Mouse (Mus musculus) gastrocnemius, postnatal 10 days (tissue): Measurements from ENCODE around the gene Agpat1. TPM values are rescaled to one million over a fixed set of nuclear protein-coding genes. Genes with fewer than 3 reads are reported as not detected.

ENCODE experiments used
- DNase-seq: peaks from one replicate; pipeline ENCODE4 v3.0.0; 2021; ENCODE audit warnings: mixed read lengths
- long read RNA-seq, 2 experiments: library from polyadenylated mRNA; stranded (forward); transcript quantifications; one replicate each; pipeline ENCODE4 v2.0.0; 2021
- total RNA-seq, 2 experiments: library from RNA; stranded (reverse); gene quantifications; 2 replicates each; pipeline ENCODE4 v1.2.3; 2021

The Agpat1 gene
- total RNA-seq: 10 to 100 TPM; 38.0 to 39.4 TPM
- long read RNA-seq, experiment 1, partial matches to known transcripts: 1 of 3 reads
- long read RNA-seq, experiment 1, other reads (novel, unspliced or antisense): 0 of 3 reads
- long read RNA-seq, experiment 2, partial matches to known transcripts: 1 of 8 reads
- long read RNA-seq, experiment 2, other reads (novel, unspliced or antisense): 4 of 8 reads

DNA sequence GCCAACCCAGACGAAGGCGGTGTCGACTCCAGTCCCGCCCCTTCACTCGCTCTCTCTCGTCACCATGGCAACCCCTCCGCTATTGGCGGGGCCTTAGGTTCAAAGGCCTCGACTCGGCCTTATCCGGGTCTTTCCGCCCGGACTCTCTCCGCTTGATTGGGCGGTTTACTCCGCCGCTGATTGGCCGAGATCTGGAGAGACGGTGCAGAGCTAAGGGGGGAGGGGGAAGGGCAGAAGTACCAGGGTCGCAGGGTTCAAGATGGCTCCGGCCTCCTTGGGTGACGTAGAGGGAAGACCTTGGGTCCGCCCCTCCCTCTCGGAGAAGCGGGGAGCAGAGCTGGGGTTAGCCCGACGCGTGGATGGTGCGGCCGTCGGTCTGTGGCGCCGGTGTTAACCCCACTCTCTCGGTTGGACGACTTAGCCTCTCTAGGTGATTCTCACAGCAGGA, at the start of gene Agpat1:
Gene Agpat1 (plus strand): TSS at position 202 of the 448 bp plus-strand sequence.
- peak; percentile 97 for DNase-seq

- DNase-seq: peak; percentile 86
These were observed 48.6 kb upstream of the Agpat1 start for GRCm38 (mm10) chr17:34555483-34555882.

GRCm38 (mm10) chr17:34556406-34556805, 47.7 kb upstream of the Agpat1 start:
- DNase-seq: no peak

GRCm38 (mm10) chr17:34557411-34557810, 46.7 kb upstream of the Agpat1 start:
- DNase-seq: no peak

GRCm38 (mm10) chr17:34559116-34559515, 44.9 kb upstream of the Agpat1 start:
- DNase-seq: no peak

DNA sequence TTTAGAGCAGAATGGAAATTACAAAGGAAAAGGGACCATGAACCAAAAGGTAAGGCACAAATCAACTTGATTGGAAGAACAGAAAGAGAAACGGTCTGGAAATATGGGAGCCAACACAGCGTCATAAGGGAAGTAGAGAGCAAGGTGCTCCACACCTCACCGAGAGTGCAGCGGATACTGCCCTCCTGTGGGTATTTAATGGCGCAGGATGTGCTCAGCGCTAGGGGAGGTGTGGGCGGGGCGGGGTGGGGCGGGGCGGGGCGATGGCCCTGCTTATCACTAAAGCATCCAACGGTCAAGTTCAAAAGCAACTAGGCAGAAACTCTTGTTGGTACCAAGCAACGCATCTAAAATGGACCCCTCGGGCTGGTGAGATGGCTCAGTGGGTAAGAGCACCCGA, 44.2 kb upstream of the Agpat1 start:
- DNase-seq: no peak

DNA sequence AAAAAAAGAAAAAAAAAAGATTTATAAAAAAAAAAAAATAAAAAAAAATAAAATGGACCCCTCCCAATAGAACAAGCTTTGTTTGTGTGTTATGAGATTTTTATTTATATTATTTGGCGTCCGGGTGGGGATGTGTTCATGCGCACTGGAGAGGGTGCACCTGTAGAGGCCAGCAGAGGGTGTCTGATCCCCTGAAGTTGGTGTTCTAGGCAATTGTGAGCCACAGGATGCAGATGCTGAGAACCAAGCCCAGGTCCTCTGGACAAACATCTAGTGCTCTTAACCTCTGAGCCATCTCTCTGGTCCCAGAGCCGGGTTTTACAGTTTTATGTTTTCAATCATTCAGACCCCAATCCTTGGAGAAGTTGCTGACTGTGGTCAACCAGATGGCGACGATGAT, 43.6 kb upstream of the Agpat1 start:
- DNase-seq: no peak

DNA sequence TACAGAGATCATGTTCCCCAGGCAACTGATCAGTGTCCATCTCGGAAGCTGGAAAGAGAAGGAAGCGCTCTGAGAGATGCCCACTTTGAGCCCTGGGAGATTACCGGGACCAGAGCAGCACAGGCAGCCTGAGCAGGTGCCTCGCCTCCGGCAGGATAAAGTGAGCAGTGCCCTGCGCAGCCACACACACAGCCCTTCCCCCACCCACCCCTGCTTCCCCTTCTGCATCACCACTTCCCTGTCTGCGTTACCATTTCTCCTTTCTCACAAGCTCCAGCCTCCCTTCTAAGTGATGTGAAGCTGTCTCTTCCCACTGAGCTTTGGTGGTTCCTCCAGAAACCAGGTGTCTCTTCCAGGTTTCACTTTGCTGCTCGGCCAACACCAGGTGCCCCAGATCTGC, 42.9 kb upstream of the Agpat1 start:
- DNase-seq: no peak

DNA sequence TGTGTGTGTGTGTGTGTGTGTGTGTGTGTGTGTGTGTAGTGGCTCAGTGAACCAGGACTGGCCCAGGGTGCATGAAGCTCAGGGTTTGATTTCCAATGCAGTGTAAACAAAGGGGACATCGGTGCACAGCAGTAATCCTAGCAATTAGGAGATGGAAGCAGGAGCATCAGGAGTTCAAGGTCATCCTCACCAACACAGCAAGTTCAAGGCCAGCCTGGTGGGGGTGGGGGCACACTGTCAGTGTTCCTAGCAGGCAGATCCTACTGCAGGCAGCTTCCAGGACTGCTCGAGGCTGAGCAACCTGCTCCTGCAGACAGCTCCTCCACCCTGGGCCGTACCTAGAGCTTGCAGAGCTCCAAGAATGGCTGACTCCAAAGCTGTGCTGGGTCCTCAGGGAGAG, 41.5 kb upstream of the Agpat1 start:
- DNase-seq: no peak

DNA sequence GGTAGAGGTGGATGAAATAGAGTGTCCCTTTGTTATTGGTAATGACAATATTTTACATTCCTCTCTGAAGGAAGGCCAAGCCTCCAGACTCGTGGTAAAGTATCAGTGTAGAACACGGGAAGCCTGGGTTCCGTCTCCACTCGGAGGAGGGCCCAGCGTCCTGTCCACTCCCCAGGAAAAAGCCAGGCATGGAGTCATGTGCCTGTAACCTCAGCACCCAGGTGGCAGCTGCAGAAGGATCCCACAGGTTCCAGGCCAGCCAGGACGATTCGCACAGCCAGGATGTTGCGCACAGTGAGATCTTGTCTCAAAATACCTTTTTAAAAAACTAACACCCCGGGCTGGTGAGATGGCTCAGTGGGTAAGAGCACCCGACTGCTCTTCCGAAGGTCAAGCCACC, 40.7 kb upstream of the Agpat1 start:
- no peak for DNase-seq

DNA sequence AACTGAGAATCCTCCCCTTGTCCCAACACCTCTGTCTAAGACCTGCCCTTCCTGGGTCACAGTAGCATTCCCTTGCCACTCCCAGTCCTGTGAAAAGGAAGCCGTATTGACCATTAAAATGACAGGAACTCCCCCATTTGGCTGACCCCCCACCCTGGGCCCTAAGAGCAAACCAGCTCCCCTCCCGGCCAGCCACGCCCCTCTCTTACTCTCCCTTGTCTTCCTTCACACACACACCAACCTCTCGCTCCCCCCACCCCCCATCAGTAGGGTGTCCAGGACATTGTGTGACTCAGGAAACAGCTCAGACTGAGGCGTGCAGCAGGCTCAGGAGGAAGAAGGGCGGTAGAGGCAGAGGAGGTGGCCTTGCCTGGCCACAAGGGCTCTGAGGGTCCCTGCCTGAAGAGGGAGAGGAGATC, 40.0 kb upstream of the Agpat1 start, which contains the start of gene Notch4:
Gene Notch4 (plus strand): TSS at position 266 of the 419 bp plus-strand sequence.
- no peak for DNase-seq

GRCm38 (mm10) chr17:34564796-34565195, 39.3 kb upstream of the Agpat1 start:
- DNase-seq: no peak

- DNase-seq: no peak
These were observed 36.8 kb upstream of the Agpat1 start for GRCm38 (mm10) chr17:34567311-34567710.

DNA sequence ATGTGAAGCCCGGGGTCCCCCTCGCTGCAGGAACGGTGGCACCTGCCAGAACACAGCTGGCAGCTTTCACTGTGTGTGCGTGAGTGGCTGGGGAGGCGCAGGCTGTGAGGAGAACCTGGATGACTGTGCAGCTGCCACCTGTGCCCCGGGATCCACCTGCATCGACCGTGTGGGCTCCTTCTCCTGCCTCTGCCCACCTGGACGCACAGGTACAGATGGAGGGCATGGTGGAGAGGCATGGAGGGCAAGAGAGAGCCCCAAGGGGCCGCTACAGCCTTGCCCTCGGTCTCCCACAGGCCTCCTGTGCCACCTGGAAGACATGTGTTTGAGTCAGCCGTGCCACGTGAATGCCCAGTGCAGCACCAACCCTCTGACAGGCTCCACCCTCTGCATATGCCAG, 35.6 kb upstream of the Agpat1 start:
- no peak for DNase-seq

DNA sequence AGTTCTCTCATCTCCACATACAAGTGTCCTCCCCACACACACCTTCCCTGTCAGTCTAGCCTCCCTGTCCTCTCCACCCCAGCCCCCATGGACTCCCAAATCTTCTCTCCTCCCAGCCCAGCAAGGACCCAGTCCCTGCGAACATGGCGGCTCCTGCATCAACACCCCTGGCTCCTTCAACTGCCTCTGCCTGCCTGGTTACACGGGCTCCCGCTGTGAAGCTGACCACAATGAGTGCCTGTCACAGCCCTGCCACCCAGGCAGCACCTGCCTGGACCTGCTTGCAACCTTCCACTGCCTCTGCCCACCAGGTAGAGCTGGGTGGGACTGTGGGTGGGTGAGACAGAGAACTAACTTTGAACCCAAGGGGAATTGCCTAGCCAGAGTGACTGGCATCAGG, 34.1 kb upstream of the Agpat1 start:
- no peak for DNase-seq

DNA sequence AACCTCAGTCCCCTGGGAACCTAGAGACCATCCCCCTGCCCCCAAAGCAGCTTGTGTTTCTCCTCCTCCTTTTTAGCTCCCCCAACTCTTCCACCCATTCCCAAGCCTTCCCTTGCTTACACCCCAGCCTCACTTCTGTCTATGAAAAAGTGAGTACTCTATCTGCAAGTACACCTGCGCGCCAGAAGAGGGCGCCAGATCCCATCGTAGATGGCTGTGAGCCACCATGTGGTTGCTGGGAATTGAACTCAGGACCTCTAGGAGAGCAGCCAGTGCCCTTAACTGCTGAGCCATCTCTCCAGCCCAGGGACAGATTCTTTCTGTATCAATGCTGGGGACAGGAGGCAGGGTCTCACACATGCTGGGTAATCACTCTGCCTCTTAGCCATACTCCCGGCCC, 32.2 kb upstream of the Agpat1 start:
- DNase-seq: no peak

DNA sequence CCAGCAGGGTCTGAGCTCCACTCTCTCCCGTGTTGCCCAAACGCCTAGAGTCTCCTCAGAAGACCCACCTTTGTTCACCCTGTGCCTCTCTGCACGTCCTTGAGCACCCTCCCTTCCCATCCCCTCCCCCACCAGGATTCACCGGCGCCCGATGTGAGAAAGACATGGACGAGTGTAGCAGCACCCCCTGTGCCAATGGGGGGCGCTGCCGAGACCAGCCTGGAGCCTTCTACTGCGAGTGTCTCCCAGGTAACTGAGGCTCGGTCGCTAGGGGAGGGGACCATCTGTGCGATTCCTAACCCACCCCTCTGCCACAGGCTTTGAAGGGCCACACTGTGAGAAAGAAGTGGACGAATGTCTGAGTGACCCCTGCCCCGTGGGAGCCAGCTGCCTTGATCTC, 31.7 kb upstream of the Agpat1 start:
- no peak for DNase-seq

DNA sequence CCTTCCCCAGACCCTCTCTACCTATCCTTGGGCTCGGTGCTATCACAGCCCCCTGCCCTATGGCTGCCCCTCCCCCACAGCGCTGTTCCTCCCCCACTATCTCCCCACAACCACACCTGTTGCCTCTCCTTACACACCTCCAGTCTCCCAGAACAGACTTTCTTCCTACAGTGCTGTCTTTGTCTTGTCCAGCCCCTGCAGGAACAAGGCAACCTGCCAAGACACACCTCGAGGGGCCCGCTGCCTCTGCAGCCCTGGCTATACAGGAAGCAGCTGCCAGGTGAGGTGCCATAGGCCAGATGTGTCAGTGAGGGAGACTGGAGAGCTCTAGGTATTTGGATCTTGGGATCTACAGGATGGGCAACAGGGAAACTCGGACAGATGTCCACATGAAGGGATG, 27.5 kb upstream of the Agpat1 start:
- DNase-seq: no peak

- DNase-seq: no peak
These were observed 26.0 kb upstream of the Agpat1 start for GRCm38 (mm10) chr17:34578070-34578469.

DNA sequence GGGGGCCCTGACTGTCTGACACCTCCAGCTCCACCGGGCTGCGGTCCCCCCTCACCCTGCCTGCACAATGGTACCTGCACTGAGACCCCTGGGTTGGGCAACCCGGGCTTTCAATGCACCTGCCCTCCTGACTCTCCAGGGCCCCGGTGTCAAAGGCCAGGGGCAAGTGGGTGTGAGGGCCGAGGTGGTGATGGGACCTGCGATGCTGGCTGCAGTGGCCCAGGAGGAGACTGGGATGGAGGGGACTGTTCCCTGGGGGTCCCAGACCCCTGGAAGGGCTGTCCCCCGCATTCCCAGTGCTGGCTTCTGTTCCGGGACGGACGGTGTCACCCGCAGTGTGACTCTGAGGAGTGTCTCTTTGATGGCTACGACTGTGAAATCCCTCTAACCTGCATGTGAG, 21.5 kb upstream of the Agpat1 start:
- DNase-seq: no peak

- no peak for DNase-seq
These were observed 20.7 kb upstream of the Agpat1 start for GRCm38 (mm10) chr17:34583397-34583796.

- DNase-seq: no peak
These were observed 20.2 kb upstream of the Agpat1 start for GRCm38 (mm10) chr17:34583819-34584218.

GRCm38 (mm10) chr17:34585121-34585520, 18.9 kb upstream of the Agpat1 start:
- no peak for DNase-seq

DNA sequence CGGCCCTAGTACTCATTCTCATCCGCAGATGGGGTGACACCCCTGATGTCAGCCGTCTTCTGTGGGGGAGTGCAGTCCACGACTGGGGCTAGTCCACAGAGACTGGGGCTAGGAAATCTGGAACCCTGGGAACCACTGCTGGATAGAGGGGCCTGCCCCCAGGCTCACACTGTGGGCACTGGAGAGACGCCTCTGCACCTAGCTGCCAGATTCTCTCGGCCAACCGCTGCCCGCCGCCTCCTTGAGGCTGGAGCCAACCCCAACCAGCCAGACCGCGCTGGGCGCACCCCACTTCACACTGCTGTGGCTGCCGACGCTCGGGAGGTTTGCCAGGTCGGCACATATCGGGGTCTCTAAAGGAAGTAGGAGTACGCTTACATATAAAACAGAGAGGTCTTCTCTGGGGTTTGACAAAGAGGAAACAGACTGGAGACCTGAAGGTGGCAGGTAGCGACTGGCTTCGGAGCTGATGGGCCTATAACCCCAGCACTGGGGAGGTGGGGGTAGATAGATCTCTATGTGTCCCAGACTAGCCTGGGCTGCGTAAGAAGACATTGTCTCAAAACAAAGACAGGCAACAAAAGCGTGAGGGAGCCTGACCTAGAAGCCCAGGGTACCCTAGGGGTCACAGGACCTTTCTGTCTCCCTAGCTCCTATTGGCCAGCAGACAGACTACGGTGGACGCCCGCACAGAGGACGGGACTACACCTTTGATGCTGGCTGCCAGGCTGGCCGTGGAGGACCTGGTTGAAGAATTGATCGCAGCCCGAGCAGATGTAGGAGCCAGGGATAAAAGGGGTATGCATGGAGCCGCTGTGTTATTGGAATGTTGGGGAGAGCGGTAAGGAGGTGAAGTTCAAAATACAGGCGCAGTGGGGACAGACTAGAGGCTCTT, 17.9 kb upstream of the Agpat1 start:
- DNase-seq: no peak
